20 mouse cellular contexts compared by ENCODE assay signal in genomic region chr3:6320818-6321504, GRCm38 (mm10).
DNase-seq lines count a peak whose midpoint lies in the region; ATAC-seq lines count a peak whose summit lies in the region.
"Had no signal": no experiment of that assay in that cellular context is flagged by ENCODE, and none has a peak within 500 bp of the region (broad histone marks: within the 10 kb centered on the region; RNA-seq: fewer than 3 reads in every experiment).

No protein-coding gene starts in this region.

- no peak overlapping the region for H3K4me3 ChIP-seq in embryonic facial prominence, embryonic 13.5 days
- no peak overlapping the region for H3K4me3 ChIP-seq in limb, embryonic 12.5 days (replicated peaks)
- no peak overlapping the region for H3K4me3 ChIP-seq in forebrain, embryonic 11.5 days (ENCODE audit: low read depth, low read length)
- H3K4me3 ChIP-seq: forebrain, embryonic 10.5 days had no signal

- no peaks in the 10 kb centered on the region for H3K36me3 ChIP-seq in embryonic facial prominence, embryonic 13.5 days
- no peaks in the 10 kb centered on the region for H3K36me3 ChIP-seq in limb, embryonic 12.5 days
- no peaks in the 10 kb centered on the region for H3K36me3 ChIP-seq in forebrain, embryonic 11.5 days (ENCODE audit: control insufficient read depth, insufficient read depth, low read length)
- H3K36me3 ChIP-seq: forebrain, embryonic 10.5 days had no signal

- H3K27ac ChIP-seq in embryonic facial prominence, embryonic 13.5 days = no peak overlapping the region
- H3K27ac ChIP-seq in limb, embryonic 12.5 days = no peak overlapping the region
- H3K27ac ChIP-seq in forebrain, embryonic 11.5 days (ENCODE audit: low read depth, low read length) = no peak overlapping the region
- H3K27ac ChIP-seq: forebrain, embryonic 10.5 days; hindbrain, embryonic 14.5 days; liver, embryonic 14.5 days had no signal

- no peaks in the 10 kb centered on the region for H3K27me3 ChIP-seq in embryonic facial prominence, embryonic 13.5 days
- H3K27me3 ChIP-seq in limb, embryonic 12.5 days = no peaks in the 10 kb centered on the region
- H3K27me3 ChIP-seq in forebrain, embryonic 11.5 days (ENCODE audit: control insufficient read depth, insufficient read depth, low read length) = no peaks in the 10 kb centered on the region

- H3K9ac ChIP-seq in embryonic facial prominence, embryonic 13.5 days = no peak overlapping the region
- H3K9ac ChIP-seq in limb, embryonic 12.5 days (replicated peaks) = no peak overlapping the region
- no peak overlapping the region for H3K9ac ChIP-seq in forebrain, embryonic 11.5 days (ENCODE audit: low read length)
- H3K9ac ChIP-seq: hindbrain, embryonic 14.5 days; liver, embryonic 14.5 days had no signal

- no peak for ATAC-seq in embryonic facial prominence, embryonic 13.5 days (ENCODE audit: insufficient number of reproducible peaks, insufficient read depth, low FRiP score, low TSS enrichment, low read depth)
- ATAC-seq in limb, embryonic 12.5 days (ENCODE audit: insufficient number of reproducible peaks, insufficient read depth, low FRiP score, low TSS enrichment, low read depth) = no peak; the same call in 1 of the 2 replicates
- no peak for ATAC-seq in megakaryocyte progenitor cell, adult 5-6 weeks (replicated peaks; ENCODE audit: poor library complexity)
- ATAC-seq in forebrain, embryonic 11.5 days (replicated peaks; ENCODE audit: low FRiP score) = no peak
- ATAC-seq: lung, postnatal 0 days had no signal

- 0 out of 2 replicates have a peak, but pooled peaks cover 2% of the 10 kb centered on the region for H3K4me1 ChIP-seq in embryonic facial prominence, embryonic 13.5 days
- H3K4me1 ChIP-seq in limb, embryonic 12.5 days (replicated peaks) = peaks cover 14% of the 10 kb centered on the region
- no peaks in the 10 kb centered on the region for H3K4me1 ChIP-seq in forebrain, embryonic 11.5 days (replicated peaks; ENCODE audit: control insufficient read depth, insufficient read depth, low read length)
- H3K4me1 ChIP-seq: forebrain, embryonic 10.5 days had no signal

- no peaks in the 10 kb centered on the region; the same call in 1 of the 2 replicates for H3K9me3 ChIP-seq in embryonic facial prominence, embryonic 13.5 days
- H3K9me3 ChIP-seq in limb, embryonic 12.5 days = 0 out of 2 replicates have a peak, but pooled peaks cover 3% of the 10 kb centered on the region
- no peaks in the 10 kb centered on the region for H3K9me3 ChIP-seq in forebrain, embryonic 11.5 days (ENCODE audit: control insufficient read depth, low read length)

- 40% methylated on average over 6 of the region's 6 CpGs for WGBS in embryonic facial prominence, embryonic 13.5 days
- 7% methylated on average over 6 of the region's 6 CpGs for WGBS in limb, embryonic 12.5 days
- 84% methylated on average over 6 of the region's 6 CpGs for WGBS in forebrain, embryonic 11.5 days

- H3K4me2 ChIP-seq in embryonic facial prominence, embryonic 13.5 days = peak overlapping the region; percentile 3; the same call in 1 of the 2 replicates
- H3K4me2 ChIP-seq in limb, embryonic 12.5 days = peak overlapping the region; percentile 24; the same call in 1 of the 2 replicates
- no peak overlapping the region for H3K4me2 ChIP-seq in forebrain, embryonic 11.5 days (ENCODE audit: low read depth, low read length, severe bottlenecking)
- H3K4me2 ChIP-seq: hindbrain, embryonic 14.5 days had no signal

- DNase-seq in embryo, embryonic 10 days (ENCODE audit: low spot score) = peak; percentile 38
- no peak for DNase-seq in embryo, embryonic 11 days
- peak; percentile 55 for DNase-seq in 3T3-L1 (ENCODE audit: low read depth, low spot score)
- no peak for DNase-seq in cerebellum, adult 11-12 months
- DNase-seq in forebrain, embryonic 11.5 days (ENCODE audit: low spot score) = no peak
- DNase-seq: adrenal gland, postnatal 36 days; cerebellum, adult 8-10 months; gastrocnemius, postnatal 25 days; heart, postnatal 14 days; kidney, adult 11 months; kidney, postnatal 36 days; spleen, adult 18-20 months; thymus, adult 18-20 months had no signal

Comparison
In these comparisons a context has a peak if more than half of its experiments do, and no peak if none do; other contexts are left out.
1. DNase-seq: peak in embryo, embryonic 10 days (single experiment) and 3T3-L1 (single experiment); none in embryo, embryonic 11 days (single experiment), cerebellum, adult 11-12 months (single experiment) and forebrain, embryonic 11.5 days (single experiment).